In the genomic region with DNA sequence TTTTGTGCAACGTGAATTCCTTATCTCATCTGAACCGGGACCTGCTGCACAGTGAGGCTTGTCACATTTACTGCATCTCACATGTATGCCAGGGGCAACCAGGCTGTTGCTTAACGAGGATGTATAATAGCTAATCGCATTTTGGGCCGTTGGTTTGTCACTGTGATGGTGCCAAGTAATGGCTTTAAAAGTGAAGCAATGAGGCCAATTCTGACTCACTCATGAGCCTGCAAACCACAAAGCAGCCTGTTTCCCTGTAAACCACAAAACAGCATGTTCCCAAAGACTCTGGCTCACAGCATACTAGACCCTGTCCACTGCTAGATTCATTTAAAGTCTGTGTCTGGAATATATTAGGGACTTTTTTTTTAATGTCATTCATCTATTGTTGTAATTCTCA, we compare ENCODE assay signal across 8 mouse cellular contexts.
DNase-seq lines count a peak whose midpoint lies in the region; ATAC-seq and TF ChIP-seq lines count a peak whose summit lies in the region.

No protein-coding gene starts in this region.

- no peak overlapping the region for H3K27ac ChIP-seq in midbrain, embryonic 14.5 days (replicated peaks; ENCODE audit: low read depth, low read length)
- no peak overlapping the region for H3K27ac ChIP-seq in midbrain, embryonic 16.5 days (ENCODE audit: low read length)
- no peak overlapping the region for H3K27ac ChIP-seq in stomach, postnatal 0 days (replicated peaks)

- no peak overlapping the region for H3K9ac ChIP-seq in midbrain, embryonic 14.5 days (replicated peaks; ENCODE audit: low read length)
- H3K9ac ChIP-seq in midbrain, embryonic 16.5 days (ENCODE audit: low read depth, low read length): no peak overlapping the region
- no peak overlapping the region for H3K9ac ChIP-seq in stomach, postnatal 0 days (ENCODE audit: low read length)

- 54% methylated on average over 5 of the region's 5 CpGs for WGBS in midbrain, embryonic 14.5 days
- 52% methylated on average over 5 of the region's 5 CpGs for WGBS in midbrain, embryonic 16.5 days
- 49% methylated on average over 5 of the region's 5 CpGs for WGBS in stomach, postnatal 0 days

- H3K4me3 ChIP-seq in midbrain, embryonic 14.5 days (replicated peaks; ENCODE audit: low read depth, low read length): no peak overlapping the region
- no peak overlapping the region for H3K4me3 ChIP-seq in midbrain, embryonic 16.5 days (ENCODE audit: low read depth, low read length)
- no peak overlapping the region for H3K4me3 ChIP-seq in stomach, postnatal 0 days (ENCODE audit: low read depth, low read length)

- H3K36me3 ChIP-seq in midbrain, embryonic 14.5 days (ENCODE audit: control insufficient read depth, insufficient read depth, low read length): no peaks in the 10 kb centered on the region
- no peaks in the 10 kb centered on the region for H3K36me3 ChIP-seq in midbrain, embryonic 16.5 days (ENCODE audit: control insufficient read depth, insufficient read depth, low read length)
- H3K36me3 ChIP-seq in stomach, postnatal 0 days (ENCODE audit: control insufficient read depth, insufficient read depth, low read length): no peaks in the 10 kb centered on the region

- ATAC-seq in midbrain, embryonic 14.5 days (ENCODE audit: low FRiP score, low TSS enrichment): no peak
- no peak for ATAC-seq in midbrain, embryonic 16.5 days
- peak; percentile 90 for ATAC-seq in megakaryocyte progenitor cell, adult 5-6 weeks (replicated peaks; ENCODE audit: poor library complexity)
- ATAC-seq in stomach, postnatal 0 days (ENCODE audit: low FRiP score, low TSS enrichment): no peak

- intact Hi-C loops in heart, postnatal 14 days (cut with DNase I): no loop called here

- H3K4me1 ChIP-seq in midbrain, embryonic 14.5 days (ENCODE audit: control insufficient read depth, insufficient read depth, low read length): no peaks in the 10 kb centered on the region
- no peaks in the 10 kb centered on the region; the same call in 1 of the 2 replicates for H3K4me1 ChIP-seq in midbrain, embryonic 16.5 days (ENCODE audit: control insufficient read depth, insufficient read depth, low read length)
- H3K4me1 ChIP-seq in stomach, postnatal 0 days (replicated peaks; ENCODE audit: control insufficient read depth, insufficient read depth): no peaks in the 10 kb centered on the region

- TF ChIP-seq EP300 in stomach, postnatal 0 days (optimal IDR thresholded peaks at IDR 0.05): no peak

- H3K9me3 ChIP-seq in midbrain, embryonic 14.5 days (ENCODE audit: control insufficient read depth, low read length): no peaks in the 10 kb centered on the region
- H3K9me3 ChIP-seq in midbrain, embryonic 16.5 days (replicated peaks; ENCODE audit: control insufficient read depth, low read length, poor library complexity, severe bottlenecking): no peaks in the 10 kb centered on the region
- no peaks in the 10 kb centered on the region for H3K9me3 ChIP-seq in stomach, postnatal 0 days (ENCODE audit: control insufficient read depth, low read length)

- no peaks in the 10 kb centered on the region for H3K27me3 ChIP-seq in midbrain, embryonic 14.5 days (ENCODE audit: control insufficient read depth, insufficient read depth, low read length)
- H3K27me3 ChIP-seq in midbrain, embryonic 16.5 days (ENCODE audit: control insufficient read depth, insufficient read depth, low read depth, low read length): no peaks in the 10 kb centered on the region
- H3K27me3 ChIP-seq in stomach, postnatal 0 days (ENCODE audit: control insufficient read depth, insufficient read depth, low read length): no peaks in the 10 kb centered on the region

- TF ChIP-seq CTCF in stomach, postnatal 0 days (IDR thresholded peaks at IDR 0.05; ENCODE audit: low read depth): no peak

- no peak overlapping the region for H3K4me2 ChIP-seq in midbrain, embryonic 14.5 days (ENCODE audit: low read length)
- H3K4me2 ChIP-seq in midbrain, embryonic 16.5 days (ENCODE audit: low read length): no peak overlapping the region
- H3K4me2 ChIP-seq in stomach, postnatal 0 days (replicated peaks; ENCODE audit: low read depth): no peak overlapping the region

- DNase-seq in cerebellum, postnatal 14 days: peak; percentile 29 to 41
- DNase-seq in cerebellum, adult 11 months: no peak
- DNase-seq in midbrain, embryonic 14.5 days: peak; percentile 26
- DNase-seq in heart, postnatal 14 days: peak; percentile 6 to 9
- DNase-seq in stomach, postnatal 0 days (ENCODE audit: low spot score): no peak
- no peak for DNase-seq in kidney, adult 11 months

Comparison
In these comparisons a context has a peak if more than half of its experiments do, and no peak if none do; other contexts are left out.
1. DNase-seq: peak in cerebellum, postnatal 14 days (2 of 2), midbrain, embryonic 14.5 days (single experiment) and heart, postnatal 14 days (2 of 2); none in cerebellum, adult 11 months (single experiment), stomach, postnatal 0 days (single experiment) and kidney, adult 11 months (single experiment).